Mouse (Mus musculus) large intestine, adult 2 months (tissue): ENCODE data around the gene Eif4g1. TPM values are rescaled to one million over a fixed set of nuclear protein-coding genes. Genes with fewer than 3 reads are reported as not detected.

Experiments used
- DNase-seq: peaks from one replicate; pipeline ENCODE4 v3.0.0-alpha.2; 2012; ENCODE audit warnings: low read depth, low spot score
- WGBS: fragments of 180-500 bp; shearing (Covaris S2); methylation state at CpG from one replicate; pipeline ENCODE4 v1.1.7; 2018; 5-methylcytosine and 5-hydroxymethylcytosine counted together
- polyA plus RNA-seq: library from polyadenylated mRNA; depleted of rRNA; stranded (reverse); fragments of >200 nt; gene quantifications from 2 replicates; pipeline ENCODE4 v1.2.3, GENCODE M21; 2012

Eif4g1 gene
- polyA plus RNA-seq, 1 experiment, result 150 TPM

- 84% methylated on average over 10 of the region's 10 CpGs for WGBS
- no peak for DNase-seq
Measured at GRCm38 (mm10) chr16:20721808-20722207, 53.7 kb downstream of the Eif4g1 start.

- 80% methylated on average over 4 of the region's 4 CpGs for WGBS
Measured at GRCm38 (mm10) chr16:20722736-20723135, 54.6 kb downstream of the Eif4g1 start.

GRCm38 (mm10) chr16:20723247-20723646, 55.1 kb downstream of the Eif4g1 start:
- no peak for DNase-seq
- WGBS, result 77% methylated on average over 4 of the region's 4 CpGs

More at GRCm38 (mm10) chr16:20722736-20723135, 54.6 kb downstream of the Eif4g1 start:
- no peak for DNase-seq

GRCm38 (mm10) chr16:20724338-20724748, 56.2 kb downstream of the Eif4g1 start:
- 28% methylated on average over 5 of the region's 5 CpGs for WGBS
- DNase-seq, result no peak

- DNase-seq, result no peak
- WGBS, result 89% methylated on average over 7 of the region's 7 CpGs
Measured at GRCm38 (mm10) chr16:20725321-20725720, 57.2 kb downstream of the Eif4g1 start.

DNA sequence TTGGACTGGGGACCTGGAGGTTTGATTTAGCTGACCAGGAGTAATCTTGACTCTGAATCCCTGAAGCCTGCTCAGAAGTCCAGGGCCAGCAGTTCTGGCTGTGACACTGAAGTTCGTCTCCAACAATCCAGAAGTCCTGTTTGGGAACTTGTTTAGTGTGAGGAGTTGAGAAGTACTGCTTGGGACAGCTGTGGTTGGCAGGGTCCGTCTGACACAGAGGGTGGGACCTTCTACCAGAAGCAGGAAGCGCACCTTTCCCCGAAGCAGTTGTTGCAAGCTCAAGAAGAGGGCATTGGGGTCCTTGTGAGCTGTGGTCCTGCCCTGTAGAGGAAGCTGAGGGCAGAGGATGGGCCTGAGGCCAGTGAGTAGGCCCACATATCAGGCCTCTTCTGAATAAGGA, 57.6 kb downstream of the Eif4g1 start:
- DNase-seq, result no peak
- 76% methylated on average over 4 of the region's 4 CpGs for WGBS

DNA sequence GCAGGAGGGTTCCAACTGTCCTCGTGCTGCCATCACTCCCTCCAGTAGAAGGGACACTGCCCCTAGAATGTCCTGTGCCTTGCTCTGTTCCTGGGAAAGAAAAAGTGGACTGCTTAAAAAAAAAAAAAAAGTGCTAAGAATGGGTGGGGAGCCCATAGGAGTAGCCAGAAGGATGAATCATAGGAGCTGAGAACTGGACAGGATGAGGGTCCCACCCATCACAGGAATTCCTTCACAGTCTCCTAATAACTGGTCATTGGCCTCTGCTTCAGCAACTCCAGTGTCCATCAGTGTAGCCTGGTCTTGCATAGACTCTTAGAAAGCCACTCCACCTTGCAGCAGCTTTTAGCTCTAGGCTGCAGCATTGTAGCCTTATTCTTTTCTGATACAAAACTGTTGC, 58.3 kb downstream of the Eif4g1 start:
- 58% methylated on average over 1 of the region's 1 CpGs for WGBS
- DNase-seq, result no peak

GRCm38 (mm10) chr16:20730293-20730711, 62.2 kb downstream of the Eif4g1 start:
- 30% methylated on average over 5 of the region's 5 CpGs for WGBS

GRCm38 (mm10) chr16:20731688-20732087, 63.6 kb downstream of the Eif4g1 start:
- 83% methylated on average over 5 of the region's 5 CpGs for WGBS
- no peak for DNase-seq

More at GRCm38 (mm10) chr16:20730293-20730711, 62.2 kb downstream of the Eif4g1 start:
- DNase-seq, result no peak

GRCm38 (mm10) chr16:20732251-20732924, 64.3 kb downstream of the Eif4g1 start:
- 9% methylated on average over 27 of the region's 30 CpGs for WGBS

DNA sequence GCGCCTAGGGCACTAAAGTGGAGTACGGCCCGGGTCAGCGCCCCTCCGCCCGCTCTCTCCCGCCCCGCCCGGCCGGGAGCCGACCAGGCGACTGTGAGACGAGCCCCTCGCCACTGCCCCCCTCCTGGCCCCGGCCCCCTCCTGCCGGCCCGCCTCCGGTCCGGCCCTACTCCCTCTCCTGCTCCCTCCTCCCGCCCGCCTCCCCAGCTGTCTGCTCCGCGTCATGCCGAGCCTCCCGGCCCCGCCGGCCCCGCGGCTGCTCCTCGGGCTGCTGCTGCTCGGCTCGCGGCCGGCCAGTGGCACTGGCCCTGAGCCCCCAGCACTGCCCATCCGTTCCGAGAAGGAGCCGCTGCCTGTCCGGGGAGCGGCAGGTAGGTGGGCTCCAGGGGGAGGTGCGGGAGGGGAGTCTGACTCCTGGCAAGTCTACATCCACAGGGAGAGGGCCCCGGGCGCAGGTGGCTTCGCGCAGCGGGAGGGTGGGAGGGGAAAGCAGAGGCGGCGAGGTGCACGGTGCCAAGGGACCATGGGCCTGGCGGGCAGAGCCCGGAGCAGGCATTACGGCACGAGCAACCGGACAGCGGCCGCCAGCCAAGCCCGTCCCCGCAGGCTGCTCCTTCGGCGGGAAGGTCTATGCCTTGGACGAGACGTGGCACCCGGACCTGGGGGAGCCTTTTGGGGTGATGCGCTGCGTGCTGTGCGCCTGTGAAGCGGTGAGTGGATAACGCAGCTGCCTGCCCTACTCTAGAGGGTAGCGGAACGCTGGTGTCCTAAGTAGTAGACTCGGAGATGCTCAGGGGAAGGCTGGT, 65.0 kb downstream of the Eif4g1 start, which contains the start of gene Chrd:
Chrd (plus strand) TSS at position 203 of the 806 bp plus-strand sequence.
- no peak for DNase-seq
- WGBS, result under 1% methylated on average over 64 of the region's 70 CpGs

More at GRCm38 (mm10) chr16:20732251-20732924, 64.3 kb downstream of the Eif4g1 start:
- DNase-seq, result no peak

GRCm38 (mm10) chr16:20733731-20734730, 65.9 kb downstream of the Eif4g1 start, which contains the start of gene Thpo:
Gene Thpo, minus strand, starts transcription at chr16:20734511.
- 14% methylated on average over 45 of the region's 45 CpGs for WGBS
- DNase-seq, result no peak

DNA sequence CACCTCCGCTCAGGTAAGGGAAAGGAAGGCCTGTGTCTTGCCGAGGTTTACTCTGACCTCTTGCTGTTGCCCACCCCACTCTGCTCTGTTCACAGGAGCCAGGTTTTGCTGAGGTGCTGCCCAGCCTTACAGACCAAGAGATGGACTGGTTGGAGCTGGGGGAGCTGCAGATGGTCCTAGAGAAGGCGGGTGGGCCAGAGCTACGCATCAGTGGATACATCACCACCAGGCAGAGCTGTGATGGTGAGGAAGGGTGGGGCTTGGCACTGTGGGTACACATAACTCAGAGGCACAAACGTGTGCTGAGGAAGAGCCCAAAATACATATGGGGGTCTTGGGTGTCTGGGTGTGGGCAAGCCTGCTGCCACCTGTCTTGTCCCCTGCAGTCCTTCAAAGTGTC, 67.5 kb downstream of the Eif4g1 start:
- 76% methylated on average over 5 of the region's 5 CpGs for WGBS
- no peak for DNase-seq

DNA sequence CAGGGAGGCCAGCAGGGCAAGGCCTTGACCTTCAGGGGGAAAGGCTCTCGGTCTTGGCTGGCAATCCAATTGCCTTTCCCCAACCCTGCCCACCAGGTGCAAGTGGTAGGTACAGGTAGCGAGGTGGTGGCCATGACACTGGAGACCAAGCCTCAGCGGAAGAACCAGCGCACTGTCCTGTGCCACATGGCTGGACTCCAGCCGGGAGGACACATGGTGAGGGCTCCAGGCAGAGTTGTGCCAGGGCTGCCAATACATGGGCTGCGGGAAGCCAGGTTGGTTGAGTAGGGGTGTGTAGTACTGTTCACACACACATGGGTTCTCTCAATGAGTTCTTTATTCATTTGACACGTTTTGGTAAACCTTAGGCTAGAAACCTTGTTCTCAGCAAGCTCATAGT, 68.1 kb downstream of the Eif4g1 start:
- no peak for DNase-seq
- WGBS, result 92% methylated on average over 7 of the region's 7 CpGs

- DNase-seq, result no peak
- WGBS, result 88% methylated on average over 5 of the region's 5 CpGs
Measured at GRCm38 (mm10) chr16:20736823-20737222, 68.7 kb downstream of the Eif4g1 start.

DNA sequence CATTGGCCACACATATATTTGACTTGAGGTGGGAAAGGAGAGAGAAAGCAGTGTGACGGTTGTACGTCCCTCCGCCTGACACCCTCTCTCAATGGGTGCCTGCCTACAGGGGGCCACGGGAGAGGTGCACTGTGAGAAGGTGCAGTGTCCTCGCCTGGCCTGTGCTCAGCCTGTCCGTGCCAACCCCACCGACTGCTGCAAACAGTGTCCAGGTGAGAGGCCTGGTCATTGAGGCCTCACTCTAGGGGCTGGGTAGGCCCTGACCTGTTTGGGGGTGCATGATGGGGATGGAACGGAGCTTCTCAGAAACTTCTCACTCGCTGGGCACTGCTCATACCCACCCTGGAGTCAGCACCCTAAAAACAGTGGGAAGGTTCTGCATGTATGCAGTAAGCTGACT, 71.7 kb downstream of the Eif4g1 start:
- WGBS, result 94% methylated on average over 9 of the region's 9 CpGs
- no peak for DNase-seq
